Mouse (Mus musculus) hindbrain, embryonic 10.5 days (tissue): ENCODE results near the gene Usp37. TPM values are rescaled to one million over a fixed set of nuclear protein-coding genes. Genes with fewer than 3 reads are reported as not detected.
A peak's percentile ranks its signal among the peaks of the same experiment; 100 is the strongest.

Source experiments
- microRNA counts: library from miRNA; unstranded; fragments of <30 nt; microRNA quantifications from one replicate; lab custom pipeline; 2017
- polyA plus RNA-seq: library from polyadenylated mRNA; unstranded; fragments of >200 nt; fragmentation: Nextera tagmentation; extraction: Ambion mirVana; gene quantifications from 2 replicates; pipeline ENCODE4 v1.2.1, GENCODE M21; 2016

Usp37 gene
- polyA plus RNA-seq, 1 experiment from 2014 or later = 34.0 TPM

MicroRNAs encoded within 50 kb of the gene (microRNA counts, 519-probe panel; counts per million panel counts)
- 1,255 counts per million, percentile 77 among the panel's probes with 10 or more counts for microRNA mmu-miR-26b (lab: Ali Mortazavi, UCI)

Other genes with a start within 250 kb of the Usp37 start
- 11.6 and 12.6 TPM in 2 replicates for gene Tmbim1, start 238.7 kb downstream of the Usp37 start, polyA plus RNA-seq
- 0.37 and 1.4 TPM in 2 replicates for gene Catip, start 182.2 kb downstream of the Usp37 start, polyA plus RNA-seq
- gene Slc11a1, start 169.1 kb downstream of the Usp37 start, polyA plus RNA-seq = 1.8 and 3.0 TPM in 2 replicates
- 34.3 and 35.7 TPM in 2 replicates for gene Ctdsp1, start 152.8 kb downstream of the Usp37 start, polyA plus RNA-seq
- 0.21 and 0.24 TPM in 2 replicates for gene Vil1, start 134.9 kb downstream of the Usp37 start, polyA plus RNA-seq
- 84.6 and 100 TPM in 2 replicates for gene Cnot9, start 38.2 kb downstream of the Usp37 start, polyA plus RNA-seq
- 1.1 and 1.3 TPM in 2 replicates for gene Plcd4, start 1.4 kb downstream of the Usp37 start, polyA plus RNA-seq
- gene Zfp142, start 44.0 kb upstream of the Usp37 start, polyA plus RNA-seq = 8.7 and 9.6 TPM in 2 replicates
- 17.4 and 19.4 TPM in 2 replicates for gene Bcs1l, start 44.0 kb upstream of the Usp37 start, polyA plus RNA-seq
- 33.0 and 37.2 TPM in 2 replicates for gene Rnf25, start 57.1 kb upstream of the Usp37 start, polyA plus RNA-seq
- gene Stk36, start 57.2 kb upstream of the Usp37 start, polyA plus RNA-seq = 15.3 and 21.8 TPM in 2 replicates
- gene Ttll4, start 117.5 kb upstream of the Usp37 start, polyA plus RNA-seq = 35.7 and 48.5 TPM in 2 replicates
- 7.4 and 8.4 TPM in 2 replicates for gene Cyp27a1, start 169.3 kb upstream of the Usp37 start, polyA plus RNA-seq
- gene Prkag3, start 204.9 kb upstream of the Usp37 start, polyA plus RNA-seq = 0.12 TPM in 1 of 2 replicates, not detected in the other
- 15.5 and 18.2 TPM in 2 replicates for gene Wnt6, start 227.6 kb upstream of the Usp37 start, polyA plus RNA-seq
- 0.87 and 1.6 TPM in 2 replicates for gene Wnt10a, start 247.2 kb upstream of the Usp37 start, polyA plus RNA-seq